Mouse (Mus musculus): ENCODE results near the gene Epha3. TPM values are rescaled to one million over a fixed set of nuclear protein-coding genes. Genes with fewer than 3 reads are reported as not detected.

Gene Epha3
- polyA plus RNA-seq, 1 experiment from 2014 or later: 11.9 TPM

GRCm38 (mm10) chr16:63719235-63719634 is 144.7 kb downstream of the Epha3 start:
- Histone ChIP-seq H3K36me3 (no peaks in the 10 kb centered on the region), H3K27me3 (replicated peaks) (no peaks in the 10 kb centered on the region), H3K9ac (no peak overlapping the region), H3K4me1 (replicated peaks) (no peaks in the 10 kb centered on the region), H3K4me3 (no peak overlapping the region), H3K27ac (ENCODE audit: poor library complexity, severe bottlenecking) (no peak overlapping the region), H3K4me2 (no peak overlapping the region), H3K9me3 (replicated peaks) (no peaks in the 10 kb centered on the region)
- WGBS: 61% methylated on average over 1 of the region's 1 CpGs
- no peak for ATAC-seq (ENCODE audit: insufficient number of reproducible peaks, low FRiP score)

DNA sequence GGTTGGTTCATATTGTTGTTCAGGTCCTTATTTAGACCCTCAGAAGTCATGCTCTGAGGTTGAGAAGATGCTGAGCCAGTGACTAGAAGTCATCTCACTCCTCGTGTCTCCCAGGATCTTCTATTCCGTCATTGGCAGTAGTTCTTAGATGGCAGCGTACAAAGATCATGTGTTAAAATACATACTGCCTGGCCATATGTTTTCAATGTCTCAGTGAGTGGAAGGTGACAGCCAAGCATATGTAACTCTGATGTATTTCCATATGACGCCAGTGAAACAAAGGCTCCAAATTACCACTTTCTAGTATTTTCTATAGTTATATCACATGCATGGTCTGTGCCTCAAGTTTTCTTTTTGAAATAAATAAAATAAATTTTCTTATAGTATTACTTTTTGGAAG is 146.7 kb downstream of the Epha3 start:
- no peak overlapping the region for H3K4me2 ChIP-seq
- no peak overlapping the region for H3K9ac ChIP-seq
- no peak overlapping the region for H3K4me3 ChIP-seq
- H3K36me3 ChIP-seq: no peaks in the 10 kb centered on the region
- no peak for ATAC-seq (ENCODE audit: insufficient number of reproducible peaks, low FRiP score)
- 84% methylated on average over 4 of the region's 4 CpGs for WGBS
- no peaks in the 10 kb centered on the region for H3K4me1 ChIP-seq (replicated peaks)
- H3K27me3 ChIP-seq (replicated peaks): no peaks in the 10 kb centered on the region
- no peaks in the 10 kb centered on the region for H3K9me3 ChIP-seq (replicated peaks)
- H3K27ac ChIP-seq (ENCODE audit: poor library complexity, severe bottlenecking): no peak overlapping the region

DNA sequence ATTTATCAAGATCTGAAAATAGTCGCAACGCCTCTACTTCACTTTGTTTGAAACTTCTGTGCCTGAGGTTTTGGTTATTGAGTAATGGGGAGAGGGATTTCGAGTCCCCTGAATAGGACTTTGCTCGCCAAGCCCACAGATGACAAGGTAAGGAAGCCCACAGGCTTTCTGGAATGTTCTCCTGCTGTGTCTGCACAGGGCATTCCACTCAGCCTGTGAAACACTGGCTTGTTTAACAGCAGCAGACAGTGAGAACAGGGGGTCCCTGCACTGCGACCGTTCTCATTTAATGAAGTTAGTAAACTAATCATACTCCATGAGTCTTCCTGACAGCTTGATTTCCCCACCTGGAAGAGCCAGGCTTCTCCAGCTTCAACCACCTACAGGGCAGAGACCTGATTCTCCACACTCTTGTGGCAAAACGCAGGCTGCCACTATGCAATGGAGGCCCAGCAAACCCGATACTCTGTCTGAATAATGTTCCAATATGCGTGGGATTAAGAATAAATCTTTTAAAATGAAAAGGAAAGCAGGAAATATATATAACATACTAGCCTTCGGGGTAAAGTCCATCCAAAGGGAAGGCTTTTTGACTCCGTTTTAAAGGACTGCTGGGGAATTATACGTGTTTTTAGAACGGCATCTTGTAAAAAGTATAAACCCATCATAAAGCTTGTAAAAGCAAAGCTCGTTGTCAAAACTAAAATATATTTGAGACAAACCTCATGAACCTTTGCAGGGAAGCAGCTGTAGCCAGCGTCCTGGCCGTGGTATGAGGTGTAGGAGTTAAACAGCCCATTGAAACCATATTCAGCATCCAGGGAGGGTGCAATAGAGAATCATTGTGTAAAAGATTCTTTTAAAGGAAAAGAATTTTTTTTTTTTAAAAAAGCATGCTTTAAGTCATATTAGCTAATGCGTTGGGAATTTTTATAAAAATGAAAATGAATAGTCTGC is 156.8 kb downstream of the Epha3 start:
- ATAC-seq (ENCODE audit: insufficient number of reproducible peaks, low FRiP score): no peak
- WGBS: 79% methylated on average over 17 of the region's 17 CpGs
- no peaks in the 10 kb centered on the region for H3K4me1 ChIP-seq (replicated peaks)
- H3K4me3 ChIP-seq: no peak overlapping the region
- H3K9me3 ChIP-seq (replicated peaks): no peaks in the 10 kb centered on the region
- H3K27me3 ChIP-seq (replicated peaks): no peaks in the 10 kb centered on the region
- H3K27ac ChIP-seq (ENCODE audit: poor library complexity, severe bottlenecking): no peak overlapping the region
- no peak overlapping the region for H3K4me2 ChIP-seq
- H3K36me3 ChIP-seq: no peaks in the 10 kb centered on the region
- H3K9ac ChIP-seq: no peak overlapping the region

DNA sequence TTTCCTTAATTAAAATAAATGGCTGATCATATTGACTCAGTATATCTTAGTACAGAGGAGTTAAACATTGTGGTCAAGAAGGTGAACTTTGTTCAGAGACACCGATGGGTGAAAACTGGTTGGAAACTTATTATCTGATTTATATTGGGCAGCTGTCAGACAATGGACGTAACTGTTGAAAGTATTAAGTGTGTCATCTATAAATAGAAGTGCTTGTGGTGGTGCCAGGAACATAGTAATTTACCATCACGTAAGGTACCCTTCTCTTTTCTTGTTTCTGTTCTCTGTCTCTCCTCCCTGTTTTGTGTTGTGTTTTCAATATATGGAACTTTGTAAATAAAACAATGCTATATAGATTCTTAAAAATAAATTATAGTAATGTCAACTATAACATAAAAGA is 174.6 kb downstream of the Epha3 start:
- Histone ChIP-seq H3K9ac (no peak overlapping the region), H3K9me3 (replicated peaks) (no peaks in the 10 kb centered on the region), H3K4me3 (no peak overlapping the region), H3K4me2 (no peak overlapping the region), H3K27me3 (replicated peaks) (no peaks in the 10 kb centered on the region), H3K4me1 (replicated peaks) (no peaks in the 10 kb centered on the region), H3K27ac (ENCODE audit: poor library complexity, severe bottlenecking) (no peak overlapping the region), H3K36me3 (no peaks in the 10 kb centered on the region)
- peak; percentile 42; the same call in 1 of the 2 replicates for ATAC-seq (ENCODE audit: insufficient number of reproducible peaks, low FRiP score)
- WGBS: 32% methylated on average over 3 of the region's 3 CpGs

GRCm38 (mm10) chr16:63684211-63684610 is 179.8 kb downstream of the Epha3 start:
- WGBS: 74% methylated on average over 4 of the region's 4 CpGs
- no peak for ATAC-seq (ENCODE audit: insufficient number of reproducible peaks, low FRiP score)

GRCm38 (mm10) chr16:63674426-63674825 is 189.5 kb downstream of the Epha3 start:
- peaks cover 7% of the 10 kb centered on the region for H3K4me1 ChIP-seq (replicated peaks)
- no peak overlapping the region for H3K27ac ChIP-seq (ENCODE audit: poor library complexity, severe bottlenecking)
- H3K4me2 ChIP-seq: no peak overlapping the region
- no peak for ATAC-seq (ENCODE audit: insufficient number of reproducible peaks, low FRiP score)
- no peak overlapping the region for H3K4me3 ChIP-seq
- no peak overlapping the region for H3K9ac ChIP-seq
- no peaks in the 10 kb centered on the region for H3K9me3 ChIP-seq (replicated peaks)
- WGBS: 48% methylated on average over 1 of the region's 1 CpGs
- H3K36me3 ChIP-seq: no peaks in the 10 kb centered on the region
- H3K27me3 ChIP-seq (replicated peaks): no peaks in the 10 kb centered on the region

More at GRCm38 (mm10) chr16:63684211-63684610, 179.8 kb downstream of the Epha3 start:
- Histone ChIP-seq H3K27me3 (replicated peaks) (no peaks in the 10 kb centered on the region), H3K4me1 (replicated peaks) (no peaks in the 10 kb centered on the region), H3K9ac (no peak overlapping the region), H3K4me2 (no peak overlapping the region), H3K27ac (ENCODE audit: poor library complexity, severe bottlenecking) (no peak overlapping the region), H3K9me3 (replicated peaks) (no peaks in the 10 kb centered on the region), H3K36me3 (no peaks in the 10 kb centered on the region), H3K4me3 (no peak overlapping the region)

DNA sequence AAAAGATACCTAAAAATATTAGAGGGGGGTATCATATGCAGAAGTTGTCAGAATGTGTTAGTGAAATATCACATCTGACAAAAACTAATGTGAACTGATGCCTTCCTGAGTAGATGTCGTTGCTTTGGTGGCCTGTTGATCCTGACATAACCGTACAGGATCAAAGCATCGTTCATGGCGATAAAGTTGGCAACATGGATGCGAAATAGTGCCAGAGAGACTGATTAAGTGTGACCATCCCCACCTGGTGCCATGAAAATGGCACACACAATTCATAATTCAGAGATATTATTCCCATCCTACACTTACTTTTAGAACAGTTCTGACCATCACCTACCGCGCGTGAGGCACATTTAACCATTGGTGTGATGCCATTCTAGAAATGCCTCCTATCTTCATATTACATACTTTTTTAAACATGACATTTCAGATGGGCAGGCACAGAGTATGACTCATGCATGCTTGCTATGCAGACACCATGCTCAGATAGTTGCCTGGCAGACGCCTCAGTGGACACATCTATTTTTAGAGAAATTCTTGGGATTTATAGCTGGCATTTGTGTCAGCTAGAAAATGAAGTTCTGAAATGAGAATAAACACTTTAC is 190.6 kb downstream of the Epha3 start:
- H3K4me2 ChIP-seq: no peak overlapping the region
- ATAC-seq (ENCODE audit: insufficient number of reproducible peaks, low FRiP score): no peak
- H3K36me3 ChIP-seq: no peaks in the 10 kb centered on the region
- H3K27ac ChIP-seq (ENCODE audit: poor library complexity, severe bottlenecking): no peak overlapping the region
- no peak overlapping the region for H3K4me3 ChIP-seq
- H3K9me3 ChIP-seq (replicated peaks): no peaks in the 10 kb centered on the region
- H3K27me3 ChIP-seq (replicated peaks): no peaks in the 10 kb centered on the region
- H3K4me1 ChIP-seq (replicated peaks): peaks cover 7% of the 10 kb centered on the region
- H3K9ac ChIP-seq: no peak overlapping the region
- WGBS: 76% methylated on average over 9 of the region's 9 CpGs

GRCm38 (mm10) chr16:63665897-63666464 is 198.0 kb downstream of the Epha3 start:
- no peaks in the 10 kb centered on the region for H3K4me1 ChIP-seq (replicated peaks)
- no peak overlapping the region for H3K27ac ChIP-seq (ENCODE audit: poor library complexity, severe bottlenecking)
- WGBS: 71% methylated on average over 3 of the region's 3 CpGs
- H3K4me2 ChIP-seq: no peak overlapping the region
- no peak for ATAC-seq (ENCODE audit: insufficient number of reproducible peaks, low FRiP score)
- no peak overlapping the region for H3K4me3 ChIP-seq
- H3K9ac ChIP-seq: no peak overlapping the region
- no peaks in the 10 kb centered on the region for H3K27me3 ChIP-seq (replicated peaks)
- no peaks in the 10 kb centered on the region for H3K9me3 ChIP-seq (replicated peaks)
- no peaks in the 10 kb centered on the region for H3K36me3 ChIP-seq

DNA sequence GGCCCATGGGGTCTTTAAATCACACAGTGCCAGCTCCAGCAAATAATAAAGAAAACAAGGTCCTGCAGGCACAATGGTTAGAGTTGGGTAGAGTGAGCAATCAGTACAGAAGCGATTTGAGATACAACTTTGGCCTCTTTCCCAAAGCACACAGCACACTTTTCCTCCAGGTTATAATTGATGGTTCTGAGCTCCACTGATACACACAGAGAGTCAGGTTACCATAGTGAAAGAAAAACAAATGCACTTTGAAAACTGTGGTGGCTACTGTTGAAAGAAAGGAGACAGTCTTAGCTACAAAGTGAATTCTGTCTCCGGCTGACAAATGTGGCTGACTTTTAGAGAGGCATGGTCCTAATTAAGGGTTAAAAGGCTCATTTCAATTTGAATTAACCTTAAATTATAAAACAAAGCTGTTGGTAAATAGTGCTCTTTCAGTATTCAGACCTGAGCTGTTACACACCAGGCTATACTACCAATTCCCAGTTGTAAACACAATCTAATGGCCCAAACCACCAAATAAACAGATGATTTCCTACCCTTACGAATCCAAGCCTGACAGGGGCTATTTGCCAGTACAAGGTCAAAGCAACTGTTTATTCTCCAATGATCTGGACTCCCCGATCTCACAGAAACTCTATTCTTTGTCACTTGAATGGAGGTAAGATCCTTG is 205.5 kb downstream of the Epha3 start:
- no peaks in the 10 kb centered on the region for H3K36me3 ChIP-seq
- no peak overlapping the region for H3K4me3 ChIP-seq
- no peak overlapping the region for H3K27ac ChIP-seq (ENCODE audit: poor library complexity, severe bottlenecking)
- no peak overlapping the region for H3K4me2 ChIP-seq
- H3K9ac ChIP-seq: no peak overlapping the region
- no peaks in the 10 kb centered on the region for H3K9me3 ChIP-seq (replicated peaks)
- ATAC-seq (ENCODE audit: insufficient number of reproducible peaks, low FRiP score): no peak
- H3K4me1 ChIP-seq (replicated peaks): 0 out of 2 replicates have a peak, but pooled peaks cover 3% of the 10 kb centered on the region
- 46% methylated on average over 4 of the region's 4 CpGs for WGBS
- H3K27me3 ChIP-seq (replicated peaks): no peaks in the 10 kb centered on the region

DNA sequence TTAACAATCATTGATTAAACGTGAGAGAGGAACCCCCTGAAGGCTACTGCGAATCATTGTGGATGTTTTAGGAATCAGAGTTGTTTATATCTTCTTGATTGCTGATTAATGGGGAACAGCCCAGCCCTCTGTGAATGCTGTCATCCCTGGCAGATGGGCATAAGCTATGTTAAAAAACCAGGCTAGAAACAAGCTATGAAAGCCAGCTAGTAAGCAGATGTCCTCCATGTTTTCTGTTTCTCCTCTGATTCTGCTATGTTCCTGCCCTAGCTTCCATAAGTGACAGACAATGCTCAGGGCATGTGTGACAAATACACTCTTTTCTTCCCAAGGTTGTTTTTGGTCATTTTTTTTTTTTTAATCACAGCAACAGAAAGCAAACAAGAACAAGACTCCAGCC is 206.2 kb downstream of the Epha3 start:
- Histone ChIP-seq H3K36me3 (no peaks in the 10 kb centered on the region), H3K9ac (no peak overlapping the region), H3K27me3 (replicated peaks) (no peaks in the 10 kb centered on the region), H3K4me2 (no peak overlapping the region), H3K4me3 (no peak overlapping the region), H3K4me1 (replicated peaks) (0 out of 2 replicates have a peak, but pooled peaks cover 3% of the 10 kb centered on the region), H3K27ac (ENCODE audit: poor library complexity, severe bottlenecking) (no peak overlapping the region), H3K9me3 (replicated peaks) (no peaks in the 10 kb centered on the region)
- 51% methylated on average over 2 of the region's 2 CpGs for WGBS
- ATAC-seq (ENCODE audit: insufficient number of reproducible peaks, low FRiP score): no peak

DNA sequence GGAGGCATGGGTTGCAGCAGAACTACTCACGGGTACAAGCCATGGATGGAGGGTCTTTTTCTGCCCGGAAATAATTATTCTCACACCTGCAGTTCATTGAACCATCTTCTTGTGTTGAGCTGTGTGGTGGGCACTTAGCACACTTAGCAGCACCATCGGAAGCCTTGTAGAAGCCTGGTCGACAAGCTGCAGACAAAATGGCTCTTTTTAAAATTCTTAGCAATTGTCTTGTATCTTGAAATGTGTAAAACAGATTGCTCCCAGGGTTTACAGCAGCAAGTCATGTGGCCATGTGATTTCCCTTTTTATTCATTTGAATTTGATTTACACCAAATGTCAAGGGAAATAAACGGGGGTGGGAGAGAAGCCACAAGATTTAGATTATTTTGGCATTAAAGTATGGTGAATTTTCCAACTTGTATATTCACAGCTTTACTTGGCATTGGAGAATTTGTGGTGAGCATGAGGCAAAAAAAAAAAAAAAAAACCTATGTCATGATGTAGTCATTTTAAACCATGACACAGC is 210.5 kb downstream of the Epha3 start:
- H3K27ac ChIP-seq (ENCODE audit: poor library complexity, severe bottlenecking): no peak overlapping the region
- no peak overlapping the region for H3K4me2 ChIP-seq
- no peak overlapping the region for H3K4me3 ChIP-seq
- 0 out of 2 replicates have a peak, but pooled peaks cover 3% of the 10 kb centered on the region for H3K4me1 ChIP-seq (replicated peaks)
- no peaks in the 10 kb centered on the region for H3K27me3 ChIP-seq (replicated peaks)
- H3K36me3 ChIP-seq: no peaks in the 10 kb centered on the region
- 86% methylated on average over 5 of the region's 5 CpGs for WGBS
- H3K9me3 ChIP-seq (replicated peaks): no peaks in the 10 kb centered on the region
- ATAC-seq (ENCODE audit: insufficient number of reproducible peaks, low FRiP score): no peak
- H3K9ac ChIP-seq: no peak overlapping the region

Measured in heart, embryonic 12.5 days (tissue).